Mouse (Mus musculus): ENCODE measurements around the gene Nnmt. TPM values are rescaled to one million over a fixed set of nuclear protein-coding genes. Genes with fewer than 3 reads are reported as not detected.
A peak's percentile ranks its signal among the peaks of the same experiment; 100 is the strongest.

Nnmt gene
- polyA plus RNA-seq, 1 experiment from 2014 or later: 1.9 TPM

- H3K4me3 ChIP-seq (ENCODE audit: low read depth, low read length): no peak overlapping the region
- DNase-seq (ENCODE audit: low spot score) (no peak), ATAC-seq (replicated peaks; ENCODE audit: low FRiP score) (no peak)
- no peaks in the 10 kb centered on the region for H3K36me3 ChIP-seq (ENCODE audit: control insufficient read depth, insufficient read depth, low read length)
- H3K27ac ChIP-seq (ENCODE audit: low read depth, low read length): no peak overlapping the region
- no peaks in the 10 kb centered on the region for H3K27me3 ChIP-seq (ENCODE audit: control insufficient read depth, insufficient read depth, low read length)
- 79% methylated on average over 9 of the region's 9 CpGs for WGBS
- H3K4me2 ChIP-seq (ENCODE audit: low read depth, low read length, severe bottlenecking): no peak overlapping the region
- H3K9me3 ChIP-seq (ENCODE audit: control insufficient read depth, low read length): no peaks in the 10 kb centered on the region
- no peaks in the 10 kb centered on the region for H3K4me1 ChIP-seq (replicated peaks; ENCODE audit: control insufficient read depth, insufficient read depth, low read length)
- H3K9ac ChIP-seq (ENCODE audit: low read length): no peak overlapping the region
Measured at GRCm38 (mm10) chr9:48600881-48601280, 4.1 kb downstream of the Nnmt start.

DNA sequence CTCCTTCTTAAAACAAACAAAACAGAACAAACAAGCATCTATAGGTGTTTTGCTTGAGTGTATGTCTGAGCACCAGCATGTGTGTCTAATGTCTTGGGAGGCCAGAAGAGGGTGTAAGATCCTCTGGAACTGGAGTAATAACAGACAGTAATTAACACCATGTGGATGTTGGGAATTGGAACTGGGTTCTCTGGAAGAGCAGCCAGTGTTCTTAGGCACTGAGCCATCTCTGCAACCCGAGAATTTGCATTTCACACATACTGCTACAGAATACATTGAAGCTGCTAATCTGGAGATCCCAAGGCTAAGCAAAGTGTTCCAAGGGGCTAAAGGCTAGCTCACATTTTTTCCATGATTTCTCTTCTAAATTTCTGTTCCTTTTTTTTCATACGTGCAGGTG lies 4.9 kb downstream of the Nnmt start:
- Histone ChIP-seq H3K27me3 (ENCODE audit: control insufficient read depth, insufficient read depth, low read length) (no peaks in the 10 kb centered on the region), H3K4me3 (ENCODE audit: low read depth, low read length) (no peak overlapping the region), H3K27ac (ENCODE audit: low read depth, low read length) (no peak overlapping the region), H3K9ac (ENCODE audit: low read length) (no peak overlapping the region), H3K9me3 (ENCODE audit: control insufficient read depth, low read length) (no peaks in the 10 kb centered on the region), H3K4me1 (replicated peaks; ENCODE audit: control insufficient read depth, insufficient read depth, low read length) (no peaks in the 10 kb centered on the region), H3K4me2 (ENCODE audit: low read depth, low read length, severe bottlenecking) (no peak overlapping the region), H3K36me3 (ENCODE audit: control insufficient read depth, insufficient read depth, low read length) (no peaks in the 10 kb centered on the region)
- WGBS: 69% methylated on average over 2 of the region's 2 CpGs
- ATAC-seq (replicated peaks; ENCODE audit: low FRiP score) (no peak), DNase-seq (ENCODE audit: low spot score) (no peak)

- no peak for DNase-seq (ENCODE audit: low spot score)
- no peak overlapping the region for H3K9ac ChIP-seq (ENCODE audit: low read length)
- H3K9me3 ChIP-seq (ENCODE audit: control insufficient read depth, low read length): no peaks in the 10 kb centered on the region
- H3K27ac ChIP-seq (ENCODE audit: low read depth, low read length): no peak overlapping the region
- WGBS: 79% methylated on average over 5 of the region's 5 CpGs
- no peak overlapping the region for H3K4me3 ChIP-seq (ENCODE audit: low read depth, low read length)
- no peaks in the 10 kb centered on the region for H3K27me3 ChIP-seq (ENCODE audit: control insufficient read depth, insufficient read depth, low read length)
- no peaks in the 10 kb centered on the region for H3K4me1 ChIP-seq (replicated peaks; ENCODE audit: control insufficient read depth, insufficient read depth, low read length)
- H3K36me3 ChIP-seq (ENCODE audit: control insufficient read depth, insufficient read depth, low read length): no peaks in the 10 kb centered on the region
- no peak for ATAC-seq (replicated peaks; ENCODE audit: low FRiP score)
- H3K4me2 ChIP-seq (ENCODE audit: low read depth, low read length, severe bottlenecking): no peak overlapping the region
Measured at GRCm38 (mm10) chr9:48597494-48597893, 7.5 kb downstream of the Nnmt start.

DNA sequence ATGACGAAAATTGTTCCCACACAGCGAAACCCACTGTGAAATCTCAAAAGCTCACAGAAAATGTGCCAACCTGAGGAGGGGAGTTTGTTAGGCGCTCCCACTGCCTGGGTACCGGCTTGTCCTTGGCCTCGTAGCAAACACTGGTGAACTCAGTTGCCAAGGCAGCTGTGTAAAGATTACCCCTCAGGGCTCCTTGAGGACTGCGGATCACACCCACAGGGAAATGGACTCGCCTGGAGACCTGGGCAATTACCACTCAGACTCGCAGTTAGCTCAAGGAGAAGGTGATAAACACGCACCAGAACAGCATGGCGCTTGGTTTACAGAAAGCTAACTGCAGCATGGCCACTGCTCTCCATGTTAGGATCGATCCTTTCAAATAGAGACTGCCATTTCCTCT lies 8.0 kb downstream of the Nnmt start:
- no peak for DNase-seq (ENCODE audit: low spot score)
- Histone ChIP-seq H3K27me3 (ENCODE audit: control insufficient read depth, insufficient read depth, low read length) (no peaks in the 10 kb centered on the region), H3K27ac (ENCODE audit: low read depth, low read length) (no peak overlapping the region), H3K4me2 (ENCODE audit: low read depth, low read length, severe bottlenecking) (no peak overlapping the region), H3K4me1 (replicated peaks; ENCODE audit: control insufficient read depth, insufficient read depth, low read length) (no peaks in the 10 kb centered on the region), H3K4me3 (ENCODE audit: low read depth, low read length) (no peak overlapping the region), H3K9me3 (ENCODE audit: control insufficient read depth, low read length) (no peaks in the 10 kb centered on the region), H3K36me3 (ENCODE audit: control insufficient read depth, insufficient read depth, low read length) (no peaks in the 10 kb centered on the region), H3K9ac (ENCODE audit: low read length) (no peak overlapping the region)
- ATAC-seq (replicated peaks; ENCODE audit: low FRiP score): no peak
- WGBS: 80% methylated on average over 11 of the region's 11 CpGs

DNA sequence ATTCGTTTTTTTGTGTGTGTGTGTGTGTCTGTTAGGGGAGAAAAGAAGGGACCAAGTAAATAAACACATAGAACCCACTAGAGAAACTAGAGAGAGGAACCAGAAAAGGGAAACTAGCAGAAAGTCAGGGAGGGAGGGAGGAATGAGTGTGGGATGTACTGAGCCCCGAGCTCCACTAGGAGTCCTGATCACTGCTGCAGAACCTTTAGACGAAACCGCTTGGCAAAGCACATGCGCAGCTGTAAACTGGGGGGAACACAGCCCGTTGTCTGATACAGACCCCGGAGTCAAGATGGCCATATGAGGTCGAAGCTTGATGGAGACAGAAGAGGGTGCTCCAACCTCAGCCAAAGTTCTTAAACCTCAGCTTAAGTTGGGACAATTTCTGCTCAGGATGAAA lies 11.0 kb downstream of the Nnmt start:
- H3K4me1 ChIP-seq (replicated peaks; ENCODE audit: control insufficient read depth, insufficient read depth, low read length): no peaks in the 10 kb centered on the region
- H3K27me3 ChIP-seq (ENCODE audit: control insufficient read depth, insufficient read depth, low read length): no peaks in the 10 kb centered on the region
- no peak overlapping the region for H3K27ac ChIP-seq (ENCODE audit: low read depth, low read length)
- no peak overlapping the region for H3K4me2 ChIP-seq (ENCODE audit: low read depth, low read length, severe bottlenecking)
- no peaks in the 10 kb centered on the region for H3K36me3 ChIP-seq (ENCODE audit: control insufficient read depth, insufficient read depth, low read length)
- 66% methylated on average over 8 of the region's 8 CpGs for WGBS
- DNase-seq (ENCODE audit: low spot score) (no peak), ATAC-seq (replicated peaks; ENCODE audit: low FRiP score) (no peak)
- H3K4me3 ChIP-seq (ENCODE audit: low read depth, low read length): no peak overlapping the region
- no peak overlapping the region for H3K9ac ChIP-seq (ENCODE audit: low read length)
- no peaks in the 10 kb centered on the region for H3K9me3 ChIP-seq (ENCODE audit: control insufficient read depth, low read length)

GRCm38 (mm10) chr9:48590606-48591005 lies 14.3 kb downstream of the Nnmt start:
- no peaks in the 10 kb centered on the region for H3K9me3 ChIP-seq (ENCODE audit: control insufficient read depth, low read length)
- no peak overlapping the region for H3K4me2 ChIP-seq (ENCODE audit: low read depth, low read length, severe bottlenecking)
- H3K36me3 ChIP-seq (ENCODE audit: control insufficient read depth, insufficient read depth, low read length): no peaks in the 10 kb centered on the region
- H3K4me3 ChIP-seq (ENCODE audit: low read depth, low read length): no peak overlapping the region
- H3K4me1 ChIP-seq (replicated peaks; ENCODE audit: control insufficient read depth, insufficient read depth, low read length): 0 out of 2 replicates have a peak, but pooled peaks cover 2% of the 10 kb centered on the region
- H3K9ac ChIP-seq (ENCODE audit: low read length): no peak overlapping the region
- 91% methylated on average over 4 of the region's 4 CpGs for WGBS
- ATAC-seq (replicated peaks; ENCODE audit: low FRiP score): no peak
- H3K27me3 ChIP-seq (ENCODE audit: control insufficient read depth, insufficient read depth, low read length): no peaks in the 10 kb centered on the region
- H3K27ac ChIP-seq (ENCODE audit: low read depth, low read length): no peak overlapping the region
- DNase-seq (ENCODE audit: low spot score): no peak

- Histone ChIP-seq H3K4me3 (ENCODE audit: low read depth, low read length) (no peak overlapping the region), H3K4me1 (replicated peaks; ENCODE audit: control insufficient read depth, insufficient read depth, low read length) (0 out of 2 replicates have a peak, but pooled peaks cover 2% of the 10 kb centered on the region), H3K27me3 (ENCODE audit: control insufficient read depth, insufficient read depth, low read length) (no peaks in the 10 kb centered on the region), H3K27ac (ENCODE audit: low read depth, low read length) (no peak overlapping the region), H3K36me3 (ENCODE audit: control insufficient read depth, insufficient read depth, low read length) (no peaks in the 10 kb centered on the region), H3K9ac (ENCODE audit: low read length) (no peak overlapping the region), H3K9me3 (ENCODE audit: control insufficient read depth, low read length) (no peaks in the 10 kb centered on the region), H3K4me2 (ENCODE audit: low read depth, low read length, severe bottlenecking) (no peak overlapping the region)
- peak; percentile 79 for DNase-seq (ENCODE audit: low spot score)
- WGBS: 12% methylated on average over 4 of the region's 4 CpGs
- no peak for ATAC-seq (replicated peaks; ENCODE audit: low FRiP score)
Measured at GRCm38 (mm10) chr9:48586332-48586731, 18.6 kb downstream of the Nnmt start.

DNA sequence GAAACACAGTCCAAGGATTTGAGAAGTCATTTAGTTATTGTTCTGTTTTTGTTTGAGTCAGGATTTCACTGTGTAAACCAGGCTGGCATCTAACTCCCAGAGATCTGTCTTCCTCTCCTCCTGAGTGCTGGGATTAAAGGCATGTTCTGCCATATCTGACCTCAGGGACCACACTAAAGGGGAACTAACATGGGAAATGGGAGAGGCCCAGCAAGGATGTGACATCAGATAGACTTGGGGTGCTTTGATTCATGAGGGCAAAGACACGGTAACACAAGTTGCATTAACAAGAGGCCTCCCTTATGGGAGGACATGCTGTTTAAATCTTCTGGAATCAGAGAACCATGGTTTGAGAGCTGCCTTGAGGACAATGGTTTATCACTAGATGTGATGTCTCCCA lies 24.1 kb downstream of the Nnmt start:
- 88% methylated on average over 1 of the region's 1 CpGs for WGBS
- Histone ChIP-seq H3K9ac (ENCODE audit: low read length) (no peak overlapping the region), H3K36me3 (ENCODE audit: control insufficient read depth, insufficient read depth, low read length) (no peaks in the 10 kb centered on the region), H3K4me3 (ENCODE audit: low read depth, low read length) (no peak overlapping the region), H3K9me3 (ENCODE audit: control insufficient read depth, low read length) (no peaks in the 10 kb centered on the region), H3K4me2 (ENCODE audit: low read depth, low read length, severe bottlenecking) (no peak overlapping the region), H3K27ac (ENCODE audit: low read depth, low read length) (no peak overlapping the region), H3K27me3 (ENCODE audit: control insufficient read depth, insufficient read depth, low read length) (no peaks in the 10 kb centered on the region), H3K4me1 (replicated peaks; ENCODE audit: control insufficient read depth, insufficient read depth, low read length) (no peaks in the 10 kb centered on the region)
- DNase-seq (ENCODE audit: low spot score): no peak
- no peak for ATAC-seq (replicated peaks; ENCODE audit: low FRiP score)

DNA sequence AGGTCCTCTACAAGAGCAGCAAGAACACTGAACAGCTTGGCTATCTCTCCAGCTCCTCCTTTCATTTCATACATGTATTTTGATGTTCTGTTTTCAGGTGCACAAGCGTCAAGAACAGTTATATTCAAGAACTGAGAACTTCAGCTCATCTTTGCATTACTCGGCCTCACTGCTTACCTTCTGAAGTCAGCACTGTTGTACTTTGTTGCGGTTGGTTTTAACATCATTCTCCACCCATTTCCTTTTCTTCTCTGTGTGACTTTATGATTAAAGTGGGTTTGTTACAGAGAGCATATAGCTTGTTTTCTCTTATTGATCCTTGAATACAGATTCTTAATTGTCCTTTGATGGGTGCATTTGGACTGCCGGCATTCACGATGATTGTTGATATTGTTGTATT lies 42.6 kb downstream of the Nnmt start:
- H3K4me3 ChIP-seq (ENCODE audit: low read depth, low read length): no peak overlapping the region
- DNase-seq (ENCODE audit: low spot score) (no peak), ATAC-seq (replicated peaks; ENCODE audit: low FRiP score) (no peak)
- 88% methylated on average over 5 of the region's 5 CpGs for WGBS
- no peaks in the 10 kb centered on the region for H3K4me1 ChIP-seq (replicated peaks; ENCODE audit: control insufficient read depth, insufficient read depth, low read length)
- no peak overlapping the region for H3K9ac ChIP-seq (ENCODE audit: low read length)
- H3K9me3 ChIP-seq (ENCODE audit: control insufficient read depth, low read length): no peaks in the 10 kb centered on the region
- H3K4me2 ChIP-seq (ENCODE audit: low read depth, low read length, severe bottlenecking): no peak overlapping the region
- no peaks in the 10 kb centered on the region for H3K27me3 ChIP-seq (ENCODE audit: control insufficient read depth, insufficient read depth, low read length)
- no peak overlapping the region for H3K27ac ChIP-seq (ENCODE audit: low read depth, low read length)
- H3K36me3 ChIP-seq (ENCODE audit: control insufficient read depth, insufficient read depth, low read length): no peaks in the 10 kb centered on the region
